Mouse (Mus musculus): Measurements from ENCODE around the gene Mad1l1.

The Mad1l1 gene

GRCm38 (mm10) chr5:140210417-140211184 is 110.8 kb downstream of the Mad1l1 start:
- DNase-seq, result no peak

GRCm38 (mm10) chr5:140208743-140209409 is 112.5 kb downstream of the Mad1l1 start:
- peak; percentile 47 for DNase-seq

DNA sequence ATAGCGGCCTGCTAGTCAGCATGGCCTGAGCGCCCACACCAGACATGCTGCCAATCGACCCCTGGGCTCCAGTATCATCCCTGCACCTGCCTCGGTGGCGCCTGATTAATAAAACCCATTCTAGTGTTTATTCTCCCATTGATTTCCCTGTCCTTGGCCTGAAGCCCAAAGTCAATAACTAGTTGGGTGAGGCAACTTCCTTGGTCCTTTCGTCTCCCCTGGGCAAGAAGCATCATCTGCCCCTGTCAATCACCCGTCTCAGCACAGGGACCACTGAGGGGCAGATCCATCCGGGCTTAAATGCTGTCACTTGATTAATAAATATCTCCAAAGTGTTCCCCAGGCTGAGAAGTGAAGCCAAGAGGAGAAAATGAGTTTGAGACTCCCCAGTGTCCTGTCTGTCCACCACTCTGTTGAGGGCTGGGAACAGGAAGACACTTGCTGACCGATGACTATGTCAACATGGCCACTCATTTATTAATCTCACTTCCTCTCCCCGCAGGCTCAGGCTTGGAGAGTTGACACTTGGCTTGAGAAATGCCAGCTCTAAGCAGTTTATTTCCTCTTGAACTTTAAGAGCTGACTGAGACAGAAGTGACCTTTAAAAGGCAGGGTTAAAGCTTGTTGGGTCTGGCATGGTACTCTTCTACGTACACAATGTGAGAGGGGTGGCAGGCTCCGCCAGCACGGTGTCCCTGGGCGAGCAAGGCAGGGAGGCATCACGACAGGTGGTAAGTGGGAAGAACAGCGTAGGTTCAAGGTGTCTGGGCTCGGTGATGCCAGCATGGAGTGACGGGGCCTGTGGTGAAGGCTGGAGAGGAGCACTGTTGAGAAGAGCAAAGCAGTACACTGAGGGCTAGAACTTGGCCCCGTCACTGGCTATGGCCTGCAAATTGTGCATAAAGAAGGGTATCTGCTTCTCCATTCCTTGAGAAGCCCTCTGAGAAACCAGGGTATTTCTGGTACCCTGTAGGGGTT is 114.3 kb downstream of the Mad1l1 start:
- DNase-seq, result no peak

DNA sequence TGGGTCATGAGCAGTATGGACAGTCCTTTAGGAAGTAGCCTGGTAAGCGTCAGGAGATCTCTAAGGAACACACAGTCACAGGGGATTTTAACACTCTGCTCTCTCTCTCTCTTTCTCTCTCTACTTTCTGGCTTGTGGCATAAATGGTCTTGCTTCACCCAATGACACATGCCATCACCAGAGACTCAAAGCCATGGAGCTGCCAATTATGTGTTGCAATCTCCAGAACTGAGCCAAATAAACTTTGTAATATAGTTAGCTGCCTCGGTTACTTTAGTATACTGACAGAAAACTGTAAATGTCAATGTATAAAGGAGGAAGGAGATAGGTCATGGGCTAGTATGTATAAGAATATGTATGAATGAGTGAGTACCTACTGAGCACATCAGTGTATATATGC is 115.4 kb downstream of the Mad1l1 start:
- DNase-seq, result no peak

DNA sequence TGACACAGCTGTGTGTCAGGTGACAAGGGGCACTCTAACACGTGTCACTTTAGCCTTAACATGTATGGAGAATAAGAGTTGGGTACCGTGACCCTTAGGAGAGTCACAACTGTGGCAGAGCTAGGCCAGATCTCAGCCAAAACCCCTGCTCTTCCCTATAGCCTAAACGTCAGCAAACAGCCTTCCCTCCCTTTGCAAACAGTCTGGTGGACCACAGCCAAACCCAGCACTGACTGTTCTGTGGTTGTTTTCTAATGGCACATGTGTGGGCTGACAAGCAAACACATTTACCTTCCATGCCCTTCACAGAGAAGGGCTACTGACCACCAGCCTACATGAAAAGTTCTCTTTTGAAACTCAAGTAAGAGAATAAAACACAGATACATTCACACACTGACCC is 116.9 kb downstream of the Mad1l1 start:
- DNase-seq, result no peak

DNA sequence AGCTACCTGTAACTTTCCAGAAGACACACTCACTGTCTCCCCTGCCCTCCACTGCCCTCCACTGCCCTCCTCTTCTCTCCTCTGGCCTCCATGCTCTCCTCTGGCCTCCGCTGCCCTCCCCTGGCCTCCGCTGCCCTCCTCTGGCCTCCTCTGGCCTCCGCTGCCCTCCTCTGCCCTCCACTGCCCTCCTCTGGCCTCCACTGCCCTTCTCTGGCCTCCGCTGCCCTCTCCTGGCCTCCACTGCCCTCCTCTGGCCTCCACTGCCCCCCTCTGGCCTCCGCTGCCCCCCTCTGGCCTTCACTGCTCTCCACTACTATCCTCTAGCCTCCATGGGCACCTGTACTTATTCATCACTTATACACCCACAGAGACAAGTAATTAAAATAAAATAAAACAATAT is 117.3 kb downstream of the Mad1l1 start:
- DNase-seq, result no peak

- no peak for DNase-seq
Measured at GRCm38 (mm10) chr5:140202451-140202850, 118.9 kb downstream of the Mad1l1 start.

GRCm38 (mm10) chr5:140201566-140201965 is 119.8 kb downstream of the Mad1l1 start:
- DNase-seq, result no peak

- no peak for DNase-seq
Measured at GRCm38 (mm10) chr5:140201109-140201508, 120.2 kb downstream of the Mad1l1 start.

DNA sequence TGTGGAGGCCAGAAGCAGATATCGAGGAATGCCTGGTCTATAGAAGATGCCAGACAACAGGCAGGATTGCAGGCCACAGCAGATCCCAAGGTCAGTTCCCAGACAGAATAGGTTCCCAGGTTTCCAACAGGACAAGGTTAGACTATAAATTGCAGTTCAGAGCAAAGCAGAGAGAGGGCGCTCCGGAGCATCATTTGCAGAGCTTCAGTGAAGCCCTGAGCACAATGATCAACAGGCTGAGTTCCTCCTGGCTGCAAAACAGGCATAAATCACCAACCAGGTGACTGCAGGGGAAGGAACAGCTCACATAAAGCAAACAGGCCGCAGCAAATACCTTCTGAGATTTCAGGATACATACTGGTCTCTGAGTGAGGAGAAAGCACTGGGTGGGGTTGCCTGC is 123.6 kb downstream of the Mad1l1 start:
- peak; percentile 63 for DNase-seq

DNA sequence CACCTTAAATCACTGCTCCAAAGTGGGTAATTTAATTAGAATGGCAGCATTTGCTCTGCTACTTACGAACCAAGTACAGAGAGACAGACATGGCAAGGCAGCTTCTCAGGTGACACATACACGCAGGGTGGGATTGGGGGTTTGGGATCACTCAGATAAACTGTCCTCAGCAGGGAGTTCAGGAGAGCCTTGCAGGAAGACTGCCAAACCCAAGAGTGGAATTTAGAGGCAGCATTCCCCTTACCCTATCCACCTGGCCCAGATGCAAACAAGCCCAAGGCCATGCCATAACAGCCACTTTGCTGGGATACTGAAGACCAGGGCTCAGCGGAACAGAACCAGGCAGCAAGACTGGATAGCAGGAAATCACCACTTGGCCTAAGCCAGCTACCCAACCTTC is 124.9 kb downstream of the Mad1l1 start:
- no peak for DNase-seq

DNA sequence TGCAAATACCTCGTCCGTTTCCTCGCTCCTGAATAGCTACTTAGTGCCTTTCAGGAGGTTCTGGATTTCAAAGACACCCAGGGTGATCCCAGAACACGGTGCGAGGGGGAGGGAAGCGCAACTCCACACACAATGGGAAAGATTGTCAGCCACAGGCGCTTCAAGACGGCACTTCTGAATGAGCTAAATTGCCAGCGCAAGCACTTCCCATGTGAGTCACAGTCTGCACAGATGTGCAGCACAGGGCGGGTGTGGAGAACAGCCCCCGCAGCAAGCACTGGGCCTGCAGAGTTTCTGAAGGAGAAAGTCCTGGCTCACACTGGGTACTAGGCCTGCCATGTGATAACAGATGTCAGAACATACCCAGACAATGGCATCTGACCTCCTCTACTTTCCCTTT is 127.2 kb downstream of the Mad1l1 start:
- DNase-seq, result peak; percentile 65

DNA sequence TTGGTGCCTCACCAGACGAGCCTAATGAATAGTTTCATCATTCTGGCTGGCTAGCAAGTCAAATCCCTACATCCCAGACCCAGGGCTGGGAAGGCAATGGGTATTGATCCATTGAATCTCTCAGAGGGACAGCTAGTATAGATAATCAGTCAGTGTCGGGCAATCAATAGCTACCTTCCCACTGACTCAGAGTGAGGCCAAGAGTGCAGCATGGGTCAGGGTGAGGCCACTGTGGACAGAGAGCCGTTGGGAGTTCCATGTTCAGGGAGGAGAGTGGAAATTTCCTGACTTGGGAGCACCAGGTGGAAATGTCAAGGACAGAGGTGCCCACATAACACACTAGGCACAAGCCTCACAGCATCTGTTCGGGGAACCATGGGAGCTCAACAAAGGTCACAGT is 129.8 kb downstream of the Mad1l1 start:
- no peak for DNase-seq

DNA sequence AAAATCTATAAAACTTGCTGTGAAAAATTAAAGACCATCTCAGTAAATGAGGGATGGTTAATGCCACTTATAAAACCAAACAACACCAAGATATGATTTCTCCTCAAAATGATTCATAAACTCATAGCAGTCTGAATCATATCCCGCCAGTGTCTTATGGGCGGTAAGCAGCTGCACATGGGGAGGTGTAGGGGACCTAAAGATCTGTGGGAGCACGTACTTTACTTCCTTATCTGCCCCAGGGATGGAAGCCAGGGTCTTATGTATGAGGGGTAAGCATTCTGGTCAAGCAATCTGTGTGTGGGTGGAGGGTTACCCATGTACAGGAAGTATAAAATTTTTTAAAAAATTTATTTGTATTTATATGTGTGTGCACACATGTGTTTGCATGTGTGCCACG is 135.0 kb downstream of the Mad1l1 start:
- DNase-seq, result no peak

GRCm38 (mm10) chr5:140185757-140186156 is 135.6 kb downstream of the Mad1l1 start:
- DNase-seq, result no peak

GRCm38 (mm10) chr5:140183387-140183786 is 138.0 kb downstream of the Mad1l1 start:
- no peak for DNase-seq

DNA sequence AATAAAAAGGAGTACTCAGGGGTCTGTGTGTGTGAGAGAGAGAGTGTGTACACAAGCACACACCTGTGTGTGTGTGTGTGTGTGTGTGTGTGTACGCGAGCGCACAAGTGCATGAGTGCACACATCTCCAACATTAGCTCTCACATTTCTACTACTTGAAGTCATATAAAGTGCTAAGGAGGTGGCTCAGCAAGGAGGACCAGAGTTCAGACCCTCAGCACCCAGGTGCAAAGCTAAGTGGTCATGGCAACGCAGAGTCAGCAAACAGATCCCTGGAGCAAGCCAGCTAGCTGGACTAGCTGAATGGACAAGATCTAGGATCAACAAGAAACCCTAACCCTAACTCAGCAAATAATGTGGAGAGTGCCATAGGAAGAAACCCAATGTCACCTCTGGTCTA is 139.0 kb downstream of the Mad1l1 start:
- no peak for DNase-seq

GRCm38 (mm10) chr5:140180016-140180415 is 141.3 kb downstream of the Mad1l1 start:
- DNase-seq, result no peak

DNA sequence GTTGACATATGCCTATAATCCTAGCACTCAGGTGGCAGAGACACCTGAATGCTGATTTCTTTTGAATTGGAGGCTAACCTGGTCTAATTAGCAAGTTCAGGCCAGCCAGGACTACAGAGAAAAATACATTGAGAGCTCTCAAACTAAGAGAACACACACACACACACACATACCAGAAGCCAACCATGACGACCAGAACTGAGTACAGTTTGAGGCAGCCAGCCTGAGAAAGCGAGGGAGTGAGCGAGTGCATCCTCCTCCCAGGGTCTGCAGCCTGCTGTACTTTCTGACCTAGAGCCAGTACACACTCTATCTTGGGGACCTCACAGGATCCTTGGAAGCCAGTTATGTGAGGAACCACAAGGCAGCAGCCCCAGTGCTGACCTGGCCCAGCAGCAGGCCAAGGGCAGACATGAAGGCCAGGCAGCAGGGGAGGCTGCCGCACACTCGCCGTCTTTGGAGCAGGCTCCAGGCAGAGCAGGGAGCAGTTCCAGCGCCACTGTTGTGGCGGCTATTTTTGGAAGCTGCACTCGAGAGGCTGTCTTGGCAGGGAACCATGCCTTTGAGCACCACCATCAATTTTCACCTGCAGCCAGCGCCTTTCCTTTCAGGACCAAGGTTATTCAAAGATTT is 143.2 kb downstream of the Mad1l1 start:
- DNase-seq, result no peak

DNA sequence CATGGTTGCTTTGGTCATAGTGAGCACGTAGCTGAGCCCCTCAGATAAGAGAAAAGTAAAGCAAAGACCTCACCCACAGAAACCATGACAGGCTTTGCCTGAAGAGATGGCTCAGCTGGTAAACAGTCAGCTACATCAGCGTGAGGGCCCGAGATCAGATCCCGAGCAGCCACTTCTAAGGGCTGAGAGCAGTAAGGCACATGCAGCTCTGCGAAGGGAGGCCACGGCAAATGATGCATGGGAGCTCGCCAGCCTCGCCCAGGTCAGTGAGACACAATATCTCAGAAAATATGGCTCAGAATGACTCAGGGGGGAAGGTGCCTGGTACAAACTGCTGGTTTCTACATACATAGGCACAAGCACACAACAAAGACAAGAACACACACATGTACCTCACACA is 143.8 kb downstream of the Mad1l1 start:
- DNase-seq, result no peak

DNA sequence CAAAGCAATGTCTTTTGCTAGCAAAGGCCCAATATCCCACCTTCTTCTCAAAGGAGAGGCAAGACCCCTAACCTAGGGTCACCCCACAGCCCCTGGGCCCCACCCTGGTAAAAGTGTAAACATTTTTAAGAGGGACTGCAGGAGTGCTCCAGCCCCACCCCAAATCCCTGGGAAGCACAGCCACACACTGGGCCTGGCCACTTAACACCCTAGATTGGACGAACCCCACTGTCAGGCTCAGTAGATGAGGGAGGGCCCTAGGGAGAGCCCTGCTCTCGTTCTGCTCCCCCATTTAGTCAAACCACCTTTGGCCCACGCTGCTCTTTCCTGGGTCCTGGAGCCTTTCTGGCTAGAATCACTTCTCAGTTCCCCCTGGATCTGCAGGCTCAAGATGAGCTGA is 145.0 kb downstream of the Mad1l1 start:
- DNase-seq, result no peak

DNA sequence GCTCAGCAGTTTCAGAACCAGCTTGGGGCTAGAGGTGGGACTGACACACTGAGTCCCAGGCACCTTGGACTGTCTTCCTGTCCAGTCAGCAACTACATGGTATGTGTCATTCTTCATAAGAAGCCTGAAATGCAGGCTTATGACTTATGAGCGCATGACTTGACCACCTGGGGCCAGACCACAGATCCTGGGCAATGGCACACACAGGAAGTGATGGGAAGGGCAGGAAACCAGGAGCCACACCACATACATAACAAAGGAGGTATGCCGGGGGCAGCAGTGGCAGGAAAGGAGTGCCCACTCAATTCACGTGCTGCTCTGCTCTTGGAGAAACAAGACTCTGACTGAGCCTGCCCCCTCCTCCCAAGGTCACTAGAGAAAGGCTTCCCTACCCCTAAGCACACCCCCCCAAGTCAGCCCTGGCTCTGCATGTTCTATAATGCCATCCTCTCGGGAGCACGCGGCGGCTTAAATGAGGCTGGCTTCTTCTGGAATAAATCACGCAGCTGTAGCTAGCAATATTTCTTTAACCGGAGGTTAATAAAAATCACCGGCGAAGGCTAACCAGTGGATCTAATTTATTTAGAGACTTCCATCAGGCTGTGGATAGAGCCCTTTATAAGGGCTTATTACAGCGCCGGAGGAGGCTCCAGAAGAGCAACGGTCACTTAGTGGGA is 146.4 kb downstream of the Mad1l1 start:
- DNase-seq, result no peak

Data from layer of hippocampus, adult 9-11 months (tissue).